Mouse (Mus musculus) bone marrow, adult 2 months (tissue): Measurements from ENCODE around the gene Mlh1. TPM values are rescaled to one million over a fixed set of nuclear protein-coding genes. Genes with fewer than 3 reads are reported as not detected.

Experiments used
- H3K27ac ChIP-seq: fragments of 200-500 bp; 2 replicates; pipeline ENCODE4 v1.5.1; 2012; ENCODE audit warnings: low read depth, mild to moderate bottlenecking, control low read depth, inconsistent platforms, low read length; ENCODE audit not compliant: control insufficient read depth, poor library complexity, insufficient read depth
- H3K4me1 ChIP-seq: fragments of 200-500 bp; 2 replicates; pipeline ENCODE4 v1.6.1; 2011; ENCODE audit warnings: low read length; ENCODE audit not compliant: control insufficient read depth, insufficient read depth
- H3K4me3 ChIP-seq: fragments of 200-500 bp; replicated peaks from 2 replicates; pipeline ENCODE3; 2011; ENCODE audit warnings: mild to moderate bottlenecking, low read depth, low read length, control low read depth; ENCODE audit not compliant: control insufficient read depth
- CTCF ChIP-seq: fragments of 200-500 bp; IDR thresholded peaks from 2 replicates; pipeline ENCODE4 v1.5.1; 2011; ENCODE audit warnings: low read length, control low read depth; ENCODE audit not compliant: control insufficient read depth, insufficient read depth
- POLR2A ChIP-seq: fragments of 200-500 bp; IDR thresholded peaks from 2 replicates; pipeline ENCODE4 v1.6.1; 2011; ENCODE audit warnings: low read depth, mild to moderate bottlenecking, control low read depth, low read length, borderline replicate concordance; ENCODE audit not compliant: control insufficient read depth
- WGBS: fragments of 180-500 bp; shearing (Covaris S2); methylation state at CpG from one replicate; pipeline ENCODE4 v1.1.7; 2018; 5-methylcytosine and 5-hydroxymethylcytosine counted together
- polyA plus RNA-seq: library from polyadenylated mRNA; stranded (reverse); fragments of >200 nt; gene quantifications from 2 replicates; pipeline ENCODE4 v1.2.4, GENCODE M21; 2011; ENCODE audit warnings: low replicate concordance; ENCODE audit not compliant: missing spikeins, insufficient read depth, insufficient read length

The Mlh1 gene
- polyA plus RNA-seq, 1 experiment: 34.8 TPM

- WGBS: 81% methylated on average over 1 of the region's 1 CpGs
- TF ChIP-seq POLR2A: no peak
- TF ChIP-seq CTCF: no peak
- no peak overlapping the region for H3K27ac ChIP-seq
- no peak overlapping the region for H3K4me3 ChIP-seq
- H3K4me1 ChIP-seq: no peaks in the 10 kb centered on the region
These were observed 11.1 kb downstream of the Mlh1 start for GRCm38 (mm10) chr9:111260360-111260985.

- H3K4me1 ChIP-seq: no peaks in the 10 kb centered on the region
- H3K27ac ChIP-seq: no peak overlapping the region
- H3K4me3 ChIP-seq: no peak overlapping the region
- WGBS: 79% methylated on average over 7 of the region's 7 CpGs
- TF ChIP-seq CTCF (no peak), POLR2A (no peak)
These were observed 19.3 kb downstream of the Mlh1 start for GRCm38 (mm10) chr9:111252161-111252869.

- no peak for TF ChIP-seq POLR2A
- TF ChIP-seq CTCF: 0 out of 2 replicates have a peak, but pooled peaks have one; percentile 9
- H3K27ac ChIP-seq: no peak overlapping the region
- H3K4me1 ChIP-seq: no peaks in the 10 kb centered on the region
- WGBS: 88% methylated on average over 3 of the region's 3 CpGs
- H3K4me3 ChIP-seq: no peak overlapping the region
These were observed 23.8 kb downstream of the Mlh1 start for GRCm38 (mm10) chr9:111247682-111248246.

GRCm38 (mm10) chr9:111245546-111245945 lies 26.0 kb downstream of the Mlh1 start:
- WGBS: 82% methylated on average over 6 of the region's 6 CpGs
- Histone ChIP-seq H3K4me1 (no peaks in the 10 kb centered on the region), H3K4me3 (no peak overlapping the region), H3K27ac (no peak overlapping the region)
- no peak for TF ChIP-seq CTCF
- no peak for TF ChIP-seq POLR2A

- no peak overlapping the region for H3K27ac ChIP-seq
- H3K4me1 ChIP-seq: no peaks in the 10 kb centered on the region
- H3K4me3 ChIP-seq: no peak overlapping the region
- TF ChIP-seq CTCF (no peak), POLR2A (no peak)
- 89% methylated on average over 6 of the region's 6 CpGs for WGBS
These were observed 28.2 kb downstream of the Mlh1 start for GRCm38 (mm10) chr9:111243384-111243783.

- TF ChIP-seq POLR2A: no peak
- TF ChIP-seq CTCF: no peak
- WGBS: 90% methylated on average over 4 of the region's 4 CpGs
- no peak overlapping the region for H3K4me3 ChIP-seq
- no peaks in the 10 kb centered on the region for H3K4me1 ChIP-seq
- no peak overlapping the region for H3K27ac ChIP-seq
These were observed 31.8 kb downstream of the Mlh1 start for GRCm38 (mm10) chr9:111239821-111240220.

GRCm38 (mm10) chr9:111237726-111238125 lies 33.9 kb downstream of the Mlh1 start:
- no peaks in the 10 kb centered on the region for H3K4me1 ChIP-seq
- TF ChIP-seq POLR2A (no peak), CTCF (no peak)
- H3K4me3 ChIP-seq: no peak overlapping the region
- H3K27ac ChIP-seq: no peak overlapping the region

GRCm38 (mm10) chr9:111234701-111235100 lies 36.9 kb downstream of the Mlh1 start:
- H3K4me1 ChIP-seq: no peaks in the 10 kb centered on the region
- no peak overlapping the region for H3K4me3 ChIP-seq
- WGBS: 86% methylated on average over 9 of the region's 9 CpGs
- no peak for TF ChIP-seq CTCF
- no peak for TF ChIP-seq POLR2A
- H3K27ac ChIP-seq: no peak overlapping the region

- TF ChIP-seq CTCF: no peak
- no peak for TF ChIP-seq POLR2A
- H3K4me3 ChIP-seq: no peak overlapping the region
- no peaks in the 10 kb centered on the region for H3K4me1 ChIP-seq
- 83% methylated on average over 5 of the region's 5 CpGs for WGBS
- H3K27ac ChIP-seq: no peak overlapping the region
These were observed 43.1 kb downstream of the Mlh1 start for GRCm38 (mm10) chr9:111228446-111228845.
